Mouse (Mus musculus) heart, embryonic 12.5 days (tissue): ENCODE data around the gene Rnf144b. TPM values are rescaled to one million over a fixed set of nuclear protein-coding genes. Genes with fewer than 3 reads are reported as not detected.

Experiments used
- ATAC-seq: fragments of 200-750 bp; cut with Nextera tagmentation; 2 replicates; pipeline ENCODE4 v1.8.0; 2017; ENCODE audit warnings: moderate TSS enrichment, moderate library complexity; ENCODE audit not compliant: insufficient number of reproducible peaks, low FRiP score
- H3K27ac ChIP-seq: fragments of 300-500 bp; sonication (generic); 2 replicates; pipeline ENCODE4 v1.5.1; 2016; ENCODE audit warnings: mild to moderate bottlenecking, moderate library complexity; ENCODE audit not compliant: poor library complexity, severe bottlenecking
- H3K27me3 ChIP-seq: fragments of 300-500 bp; sonication (generic); replicated peaks from 2 replicates; pipeline ENCODE4 v1.6.1; 2016; ENCODE audit warnings: mild to moderate bottlenecking, moderate library complexity
- H3K36me3 ChIP-seq: fragments of 300-500 bp; sonication (generic); 2 replicates; pipeline ENCODE4 v1.6.1; 2016; ENCODE audit warnings: mild to moderate bottlenecking, moderate library complexity
- H3K4me1 ChIP-seq: fragments of 300-500 bp; sonication (generic); replicated peaks from 2 replicates; pipeline ENCODE4 v1.6.1; 2016; ENCODE audit warnings: mild to moderate bottlenecking
- H3K4me2 ChIP-seq: fragments of 300-500 bp; sonication (generic); 2 replicates; pipeline ENCODE4 v1.6.1; 2016; ENCODE audit warnings: mild to moderate bottlenecking, moderate library complexity
- H3K4me3 ChIP-seq: fragments of 300-500 bp; sonication (generic); 2 replicates; pipeline ENCODE4 v1.5.1; 2016; ENCODE audit warnings: mild to moderate bottlenecking
- H3K9ac ChIP-seq: fragments of 300-500 bp; sonication (generic); 2 replicates; pipeline ENCODE4 v1.6.1; 2016; ENCODE audit warnings: mild to moderate bottlenecking, moderate library complexity
- H3K9me3 ChIP-seq: fragments of 300-500 bp; sonication (generic); replicated peaks from 2 replicates; pipeline ENCODE4 v1.6.1; 2016; ENCODE audit warnings: mild to moderate bottlenecking, moderate library complexity
- WGBS: fragments of 180-500 bp; shearing (Covaris S2); methylation state at CpG from one replicate; pipeline ENCODE4 v1.1.7; 2016; 5-methylcytosine and 5-hydroxymethylcytosine counted together
- polyA plus RNA-seq: library from polyadenylated mRNA; unstranded; fragments of >200 nt; fragmentation: Nextera tagmentation; extraction: Ambion mirVana; gene quantifications from 2 replicates; pipeline ENCODE4 v1.2.1, GENCODE M21; 2016

Rnf144b gene
- polyA plus RNA-seq, 1 experiment from 2014 or later = 1.9 TPM

- Histone ChIP-seq H3K9me3 (no peaks in the 10 kb centered on the region), H3K4me1 (peaks cover 20% of the 10 kb centered on the region), H3K27ac (no peak overlapping the region), H3K4me3 (no peak overlapping the region), H3K9ac (no peak overlapping the region), H3K4me2 (no peak overlapping the region), H3K27me3 (no peaks in the 10 kb centered on the region), H3K36me3 (no peaks in the 10 kb centered on the region)
- ATAC-seq = no peak
- WGBS = 34% methylated on average over 7 of the region's 7 CpGs
Measured at GRCm38 (mm10) chr13:47152390-47152789, 29.9 kb downstream of the Rnf144b start.

- Histone ChIP-seq H3K36me3 (no peaks in the 10 kb centered on the region), H3K4me2 (no peak overlapping the region), H3K27ac (no peak overlapping the region), H3K9me3 (no peaks in the 10 kb centered on the region), H3K4me3 (no peak overlapping the region), H3K27me3 (no peaks in the 10 kb centered on the region), H3K9ac (no peak overlapping the region), H3K4me1 (peaks cover 12% of the 10 kb centered on the region)
- no peak for ATAC-seq
- 72% methylated on average over 5 of the region's 5 CpGs for WGBS
Measured at GRCm38 (mm10) chr13:47153206-47153605, 30.8 kb downstream of the Rnf144b start.

- no peak overlapping the region for H3K4me2 ChIP-seq
- H3K27ac ChIP-seq = no peak overlapping the region
- H3K4me3 ChIP-seq = no peak overlapping the region
- no peaks in the 10 kb centered on the region for H3K9me3 ChIP-seq
- H3K4me1 ChIP-seq = no peaks in the 10 kb centered on the region
- H3K9ac ChIP-seq = no peak overlapping the region
- no peak for ATAC-seq
- 79% methylated on average over 4 of the region's 4 CpGs for WGBS
- H3K36me3 ChIP-seq = no peaks in the 10 kb centered on the region
- no peaks in the 10 kb centered on the region for H3K27me3 ChIP-seq
Measured at GRCm38 (mm10) chr13:47154866-47155265, 32.4 kb downstream of the Rnf144b start.

GRCm38 (mm10) chr13:47156841-47157240, 34.4 kb downstream of the Rnf144b start:
- no peak overlapping the region for H3K9ac ChIP-seq
- H3K4me1 ChIP-seq = no peaks in the 10 kb centered on the region
- H3K9me3 ChIP-seq = no peaks in the 10 kb centered on the region
- ATAC-seq = no peak
- H3K27me3 ChIP-seq = no peaks in the 10 kb centered on the region
- H3K27ac ChIP-seq = no peak overlapping the region
- H3K4me3 ChIP-seq = no peak overlapping the region
- no peak overlapping the region for H3K4me2 ChIP-seq
- no peaks in the 10 kb centered on the region for H3K36me3 ChIP-seq
- 49% methylated on average over 5 of the region's 5 CpGs for WGBS

- no peak for ATAC-seq
- H3K9ac ChIP-seq = no peak overlapping the region
- no peak overlapping the region for H3K4me2 ChIP-seq
- 87% methylated on average over 5 of the region's 5 CpGs for WGBS
- no peak overlapping the region for H3K4me3 ChIP-seq
- H3K27me3 ChIP-seq = no peaks in the 10 kb centered on the region
- H3K4me1 ChIP-seq = no peaks in the 10 kb centered on the region
- H3K27ac ChIP-seq = no peak overlapping the region
- peaks cover 4% of the 10 kb centered on the region; the same call in 1 of the 2 replicates for H3K9me3 ChIP-seq
- no peaks in the 10 kb centered on the region for H3K36me3 ChIP-seq
Measured at GRCm38 (mm10) chr13:47162001-47162400, 39.5 kb downstream of the Rnf144b start.

- Histone ChIP-seq H3K9ac (no peak overlapping the region), H3K27ac (no peak overlapping the region), H3K27me3 (no peaks in the 10 kb centered on the region), H3K4me3 (no peak overlapping the region), H3K4me1 (0 out of 2 replicates have a peak, but pooled peaks cover 3% of the 10 kb centered on the region), H3K4me2 (no peak overlapping the region), H3K9me3 (peaks cover 4% of the 10 kb centered on the region; the same call in 1 of the 2 replicates), H3K36me3 (no peaks in the 10 kb centered on the region)
- ATAC-seq = no peak
- 81% methylated on average over 5 of the region's 5 CpGs for WGBS
Measured at GRCm38 (mm10) chr13:47164732-47165131, 42.3 kb downstream of the Rnf144b start.

- WGBS = 86% methylated on average over 2 of the region's 2 CpGs
- no peak overlapping the region for H3K9ac ChIP-seq
- H3K27me3 ChIP-seq = no peaks in the 10 kb centered on the region
- H3K4me1 ChIP-seq = 0 out of 2 replicates have a peak, but pooled peaks cover 3% of the 10 kb centered on the region
- H3K4me2 ChIP-seq = no peak overlapping the region
- ATAC-seq = no peak
- H3K4me3 ChIP-seq = no peak overlapping the region
- H3K36me3 ChIP-seq = no peaks in the 10 kb centered on the region
- H3K27ac ChIP-seq = no peak overlapping the region
- H3K9me3 ChIP-seq = peaks cover 4% of the 10 kb centered on the region; the same call in 1 of the 2 replicates
Measured at GRCm38 (mm10) chr13:47165261-47165660, 42.8 kb downstream of the Rnf144b start.

GRCm38 (mm10) chr13:47168484-47168883, 46.0 kb downstream of the Rnf144b start:
- Histone ChIP-seq H3K9ac (no peak overlapping the region), H3K36me3 (no peaks in the 10 kb centered on the region), H3K9me3 (peaks cover under 1% of the 10 kb centered on the region; the same call in 1 of the 2 replicates), H3K4me2 (no peak overlapping the region), H3K27me3 (no peaks in the 10 kb centered on the region), H3K4me3 (no peak overlapping the region), H3K27ac (no peak overlapping the region), H3K4me1 (0 out of 2 replicates have a peak, but pooled peaks cover 3% of the 10 kb centered on the region)
- 25% methylated on average over 11 of the region's 11 CpGs for WGBS
- ATAC-seq = no peak

GRCm38 (mm10) chr13:47170026-47170425, 47.6 kb downstream of the Rnf144b start:
- H3K27ac ChIP-seq = no peak overlapping the region
- H3K4me2 ChIP-seq = no peak overlapping the region
- H3K36me3 ChIP-seq = no peaks in the 10 kb centered on the region
- H3K27me3 ChIP-seq = no peaks in the 10 kb centered on the region
- no peak overlapping the region for H3K9ac ChIP-seq
- WGBS = 81% methylated on average over 4 of the region's 4 CpGs
- no peak for ATAC-seq
- no peaks in the 10 kb centered on the region for H3K9me3 ChIP-seq
- no peak overlapping the region for H3K4me3 ChIP-seq
- H3K4me1 ChIP-seq = 0 out of 2 replicates have a peak, but pooled peaks cover 3% of the 10 kb centered on the region

GRCm38 (mm10) chr13:47170811-47171555, 48.5 kb downstream of the Rnf144b start:
- WGBS = 68% methylated on average over 13 of the region's 13 CpGs
- Histone ChIP-seq H3K36me3 (no peaks in the 10 kb centered on the region), H3K9me3 (no peaks in the 10 kb centered on the region), H3K4me2 (no peak overlapping the region), H3K4me3 (no peak overlapping the region), H3K4me1 (peaks cover 9% of the 10 kb centered on the region), H3K27me3 (no peaks in the 10 kb centered on the region), H3K27ac (no peak overlapping the region), H3K9ac (no peak overlapping the region)
- ATAC-seq = no peak

- 74% methylated on average over 10 of the region's 10 CpGs for WGBS
Measured at GRCm38 (mm10) chr13:47172891-47173290, 50.4 kb downstream of the Rnf144b start.

More at GRCm38 (mm10) chr13:47172891-47173290, 50.4 kb downstream of the Rnf144b start:
- Histone ChIP-seq H3K4me1 (peaks cover 11% of the 10 kb centered on the region), H3K9ac (no peak overlapping the region), H3K27ac (no peak overlapping the region), H3K27me3 (no peaks in the 10 kb centered on the region), H3K4me3 (no peak overlapping the region), H3K36me3 (no peaks in the 10 kb centered on the region), H3K9me3 (no peaks in the 10 kb centered on the region), H3K4me2 (no peak overlapping the region)
- ATAC-seq = no peak
